Mouse (Mus musculus) C2C12 (cell line): Measurements from ENCODE around the gene Cnot4.

Experiments used
- CTCF ChIP-seq: IDR thresholded peaks from one replicate; pipeline ENCODE4 v1.5.1; 2011; ENCODE audit not compliant: control insufficient read depth, insufficient read depth, insufficient read length
- USF1 ChIP-seq: IDR thresholded peaks from one replicate; pipeline ENCODE4 v1.6.1; 2011; ENCODE audit warnings: low read depth, mild to moderate bottlenecking, control low read depth, moderate library complexity

- TF ChIP-seq CTCF (no peak), USF1 (no peak)
Measured at GRCm38 (mm10) chr6:35154540-35154939, 21.0 kb upstream of the Cnot4 start.
